Mouse (Mus musculus) macrophage (primary cell): ENCODE data around the gene Capn8. TPM values are rescaled to one million over a fixed set of nuclear protein-coding genes. Genes with fewer than 3 reads are reported as not detected.

ENCODE experiments used
- H3K27ac ChIP-seq: fragments of 350-480 bp; formaldehyde crosslinking; 2 replicates; pipeline ENCODE4 v1.9.0; 2021
- H3K36me3 ChIP-seq: fragments of 350-480 bp; formaldehyde crosslinking; 2 replicates; pipeline ENCODE4 v1.9.0; 2021; ENCODE audit errors: inconsistent target
- H3K4me3 ChIP-seq: fragments of 350-480 bp; formaldehyde crosslinking; 2 replicates; pipeline ENCODE4 v1.9.0; 2021; ENCODE audit errors: inconsistent target
- H3K79me2 ChIP-seq: fragments of 350-480 bp; formaldehyde crosslinking; 2 replicates; pipeline ENCODE4 v1.9.0; 2021; ENCODE audit errors: inconsistent target
- WGBS: methylation state at CpG from one replicate; pipeline ENCODE4 v1.1.7; 2026; ENCODE audit warnings: inconsistent platforms; ENCODE audit not compliant: missing documents; 5-methylcytosine and 5-hydroxymethylcytosine counted together
- polyA plus RNA-seq: library from polyadenylated mRNA; stranded (reverse); fragments of 250-400 nt; gene quantifications from 3 replicates; pipeline ENCODE4 v1.2.4, GENCODE M21; 2018; ENCODE audit warnings: inconsistent platforms
- total RNA-seq, 78 experiments: library from RNA; depleted of rRNA; stranded (reverse); fragments of 250-400 nt; gene quantifications; 1 replicate in 9 of 78; 2 replicates in 24 of 78; 3 replicates in 43 of 78; 4 replicates in 2 of 78; pipeline ENCODE4 v1.2.4; 2018; ENCODE audit warnings: inconsistent platforms in 56 of 78

Gene Capn8
- not detected for total RNA-seq (2018; cell fraction: chromatin; rRNA removed)
- under 1 TPM in 1 of 26 experiments, not detected in 25; 0.05 TPM for total RNA-seq (2018; cell fraction: cytosol; rRNA removed)
- total RNA-seq (2018; cell fraction: nucleus; rRNA removed), result under 1 TPM in 1 of 26 experiments, not detected in 25; 0.24 TPM
- not detected in 3 replicates for polyA plus RNA-seq

- Histone ChIP-seq H3K4me3 (no peak within 1 kb of the TSS), H3K27ac (no peak within 1 kb of the TSS), H3K36me3 (no peaks in the 10 kb centered on the region), H3K79me2 (no peaks in the 10 kb centered on the region)
- 75% methylated on average over 5 of the region's 5 CpGs for WGBS
Measured at GRCm38 (mm10) chr1:182564408-182565120, at the start of gene Capn8. Gene Capn8 (plus strand): TSS chr1:182565007.

- Histone ChIP-seq H3K79me2 (peaks cover 50% of the 10 kb centered on the region), H3K4me3 (peak within 1 kb of the TSS; percentile 71), H3K27ac (peak within 1 kb of the TSS; percentile 89), H3K36me3 (no peaks in the 10 kb centered on the region)
- under 1% methylated on average over 83 of the region's 84 CpGs for WGBS
Measured at GRCm38 (mm10) chr1:182516758-182517676, 47.8 kb upstream of the Capn8 start, which contains the start of gene Capn2. Gene Capn2 (minus strand): TSS chr1:182517608.

- H3K36me3 ChIP-seq, result no peaks in the 10 kb centered on the region
- H3K27ac ChIP-seq, result peak overlapping the region; percentile 43
- WGBS, result 1% methylated on average over 10 of the region's 10 CpGs
- H3K79me2 ChIP-seq, result peaks cover 44% of the 10 kb centered on the region
- peak overlapping the region; percentile 23; the same call in 1 of the 2 replicates for H3K4me3 ChIP-seq
Measured at GRCm38 (mm10) chr1:182517677-182518011, 47.2 kb upstream of the Capn8 start.

GRCm38 (mm10) chr1:182518143-182518680 is 46.6 kb upstream of the Capn8 start:
- no peak overlapping the region for H3K4me3 ChIP-seq
- peak overlapping the region; percentile 43 for H3K27ac ChIP-seq
- peaks cover 40% of the 10 kb centered on the region for H3K79me2 ChIP-seq
- H3K36me3 ChIP-seq, result no peaks in the 10 kb centered on the region
- 92% methylated on average over 10 of the region's 10 CpGs for WGBS

- peak overlapping the region; percentile 48; the same call in 1 of the 2 replicates for H3K27ac ChIP-seq
- no peaks in the 10 kb centered on the region for H3K36me3 ChIP-seq
- peaks cover 34% of the 10 kb centered on the region for H3K79me2 ChIP-seq
- 90% methylated on average over 6 of the region's 6 CpGs for WGBS
- H3K4me3 ChIP-seq, result no peak overlapping the region
Measured at GRCm38 (mm10) chr1:182518811-182519210, 46.0 kb upstream of the Capn8 start.

GRCm38 (mm10) chr1:182519341-182519740 is 45.5 kb upstream of the Capn8 start:
- no peak overlapping the region for H3K4me3 ChIP-seq
- 85% methylated on average over 5 of the region's 5 CpGs for WGBS

GRCm38 (mm10) chr1:182520091-182520937 is 44.5 kb upstream of the Capn8 start:
- H3K79me2 ChIP-seq, result peaks cover 19% of the 10 kb centered on the region
- WGBS, result 29% methylated on average over 13 of the region's 14 CpGs
- no peaks in the 10 kb centered on the region for H3K36me3 ChIP-seq
- H3K4me3 ChIP-seq, result no peak overlapping the region
- peak overlapping the region; percentile 48 for H3K27ac ChIP-seq

More at GRCm38 (mm10) chr1:182519341-182519740, 45.5 kb upstream of the Capn8 start:
- peaks cover 28% of the 10 kb centered on the region for H3K79me2 ChIP-seq
- peak overlapping the region; percentile 48 for H3K27ac ChIP-seq
- H3K36me3 ChIP-seq, result no peaks in the 10 kb centered on the region

GRCm38 (mm10) chr1:182520938-182521500 is 43.8 kb upstream of the Capn8 start:
- Histone ChIP-seq H3K4me3 (no peak overlapping the region), H3K79me2 (peaks cover 12% of the 10 kb centered on the region), H3K36me3 (no peaks in the 10 kb centered on the region), H3K27ac (no peak overlapping the region)
- 88% methylated on average over 8 of the region's 8 CpGs for WGBS

- Histone ChIP-seq H3K4me3 (no peak overlapping the region), H3K79me2 (no peaks in the 10 kb centered on the region), H3K36me3 (no peaks in the 10 kb centered on the region), H3K27ac (no peak overlapping the region)
- WGBS, result 91% methylated on average over 5 of the region's 5 CpGs
Measured at GRCm38 (mm10) chr1:182522961-182523360, 41.8 kb upstream of the Capn8 start.

- 81% methylated on average over 3 of the region's 3 CpGs for WGBS
- Histone ChIP-seq H3K27ac (no peak overlapping the region), H3K4me3 (no peak overlapping the region), H3K79me2 (no peaks in the 10 kb centered on the region), H3K36me3 (no peaks in the 10 kb centered on the region)
Measured at GRCm38 (mm10) chr1:182523692-182524091, 41.1 kb upstream of the Capn8 start.

- Histone ChIP-seq H3K27ac (no peak overlapping the region), H3K79me2 (no peaks in the 10 kb centered on the region), H3K4me3 (no peak overlapping the region), H3K36me3 (no peaks in the 10 kb centered on the region)
- WGBS, result 90% methylated on average over 3 of the region's 3 CpGs
Measured at GRCm38 (mm10) chr1:182525601-182526000, 39.2 kb upstream of the Capn8 start.

- H3K4me3 ChIP-seq, result no peak overlapping the region
- H3K27ac ChIP-seq, result peak overlapping the region; percentile 91
- 87% methylated on average over 10 of the region's 13 CpGs for WGBS
- no peaks in the 10 kb centered on the region for H3K36me3 ChIP-seq
- no peaks in the 10 kb centered on the region for H3K79me2 ChIP-seq
Measured at GRCm38 (mm10) chr1:182527261-182527766, 37.5 kb upstream of the Capn8 start.
